Mouse (Mus musculus): Measurements from ENCODE around the gene Rps6kl1. TPM values are rescaled to one million over a fixed set of nuclear protein-coding genes. Genes with fewer than 3 reads are reported as not detected.

Rps6kl1 gene
- polyA plus RNA-seq, 2 experiments: 0.39 to 0.43 TPM

DNA sequence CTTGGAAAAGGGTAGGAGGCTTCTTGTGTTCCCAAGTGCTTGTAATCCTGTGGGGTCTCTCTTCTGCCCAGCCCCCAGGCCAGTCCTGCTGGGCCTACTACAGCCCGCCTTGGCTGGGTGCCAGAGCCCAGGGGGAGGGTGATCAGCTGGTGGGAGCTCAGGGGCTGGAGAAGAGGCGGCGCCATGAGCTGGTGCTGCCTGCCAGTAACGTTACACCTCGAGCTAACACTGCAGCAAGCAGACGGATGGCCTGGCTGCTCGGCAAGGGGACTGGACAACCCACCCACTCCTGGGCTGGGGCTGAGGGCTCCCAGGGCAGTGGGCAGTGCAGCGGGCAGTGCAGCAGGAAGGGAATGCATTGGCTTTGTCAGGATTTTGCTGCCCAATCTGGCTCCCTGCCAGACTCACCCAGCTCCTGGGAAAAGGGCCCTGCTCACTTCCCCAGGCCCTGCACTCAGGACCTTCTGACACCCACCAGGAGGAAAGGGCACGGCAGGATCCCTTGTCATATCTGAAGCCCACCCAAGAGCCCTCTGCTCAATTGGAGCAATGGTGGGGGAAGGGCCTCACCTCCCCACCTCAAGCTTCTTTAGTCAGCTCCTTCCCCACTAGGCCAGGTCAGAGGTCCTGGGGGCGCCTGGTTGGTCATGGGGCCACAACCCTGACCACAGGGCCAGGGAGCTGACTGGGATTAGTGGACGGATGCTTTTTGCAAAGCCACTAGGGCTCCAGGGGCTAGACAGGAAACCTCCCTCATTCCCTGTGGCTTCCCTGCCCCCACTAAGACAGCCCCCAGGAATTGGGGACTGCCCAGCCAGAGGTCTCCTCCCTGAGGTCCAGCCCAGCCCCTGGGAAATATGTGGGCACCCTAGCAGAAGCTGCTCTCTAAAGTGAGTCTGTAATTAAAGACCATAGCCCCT lies 25.1 kb upstream of the Rps6kl1 start:
- Histone ChIP-seq H3K36me3 (ENCODE audit: control insufficient read depth, insufficient read depth, low read length) (0 out of 2 replicates have a peak, but pooled peaks cover 3% of the 10 kb centered on the region), H3K9ac (ENCODE audit: low read depth, low read length, severe bottlenecking) (peak overlapping the region; percentile 47), H3K9me3 (ENCODE audit: control insufficient read depth, low read length) (no peaks in the 10 kb centered on the region), H3K4me1 (ENCODE audit: control insufficient read depth, insufficient read depth, low read length) (peaks cover 29% of the 10 kb centered on the region), H3K4me2 (replicated peaks; ENCODE audit: low read depth, low read length, severe bottlenecking) (peak overlapping the region; percentile 66), H3K27ac (replicated peaks; ENCODE audit: low read depth, low read length) (0 out of 2 replicates have a peak overlapping the region, but pooled peaks have one; percentile 40), H3K4me3 (replicated peaks; ENCODE audit: low read length) (peak overlapping the region; percentile 40), H3K27me3 (ENCODE audit: control insufficient read depth, insufficient read depth, low read length) (no peaks in the 10 kb centered on the region)
- peak; percentile 70 for ATAC-seq (ENCODE audit: low FRiP score, low read depth)
- DNase-seq (ENCODE audit: low spot score): peak; percentile 75
- no peak for TF ChIP-seq POLR2A (IDR thresholded peaks at IDR 0.05; ENCODE audit: borderline replicate concordance, extremely low read depth, insufficient read depth, insufficient read length)
- WGBS: 3% methylated on average over 11 of the region's 11 CpGs

DNA sequence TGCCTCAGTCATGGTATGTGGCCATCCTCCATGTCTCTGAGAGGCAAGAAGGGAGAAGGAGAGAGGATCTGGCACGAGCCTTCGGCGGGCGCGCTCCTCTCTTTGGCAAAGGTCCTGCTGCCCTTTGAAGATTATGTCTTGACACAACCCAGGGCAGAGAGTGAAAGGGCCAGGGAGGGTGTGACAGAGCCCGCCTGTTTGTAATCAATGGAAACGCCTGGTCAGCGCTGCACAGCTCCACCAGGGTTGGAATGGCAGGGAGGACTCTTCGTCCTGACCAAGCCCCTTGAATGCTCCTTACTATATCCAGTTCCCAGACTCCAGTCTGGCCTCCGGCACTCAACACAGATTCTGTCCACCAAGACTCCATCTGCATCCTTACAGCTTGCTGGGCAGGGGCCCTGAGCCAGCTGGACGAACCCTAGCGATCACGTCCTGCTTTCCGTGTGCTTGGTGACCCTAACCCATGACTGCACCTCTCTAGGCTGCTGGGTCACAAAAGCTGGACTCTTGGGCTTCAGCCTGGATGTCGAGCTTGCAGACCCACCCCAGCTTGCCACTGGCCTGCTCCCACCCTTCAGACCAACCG lies 24.1 kb upstream of the Rps6kl1 start:
- no peak for DNase-seq (ENCODE audit: low spot score)
- H3K9ac ChIP-seq (ENCODE audit: low read depth, low read length, severe bottlenecking): peak overlapping the region; percentile 47
- peak overlapping the region; percentile 66 for H3K4me2 ChIP-seq (replicated peaks; ENCODE audit: low read depth, low read length, severe bottlenecking)
- H3K4me3 ChIP-seq (replicated peaks; ENCODE audit: low read length): peak overlapping the region; percentile 40
- no peaks in the 10 kb centered on the region for H3K27me3 ChIP-seq (ENCODE audit: control insufficient read depth, insufficient read depth, low read length)
- peak overlapping the region; percentile 40; the same call in 1 of the 2 replicates for H3K27ac ChIP-seq (replicated peaks; ENCODE audit: low read depth, low read length)
- no peaks in the 10 kb centered on the region for H3K9me3 ChIP-seq (ENCODE audit: control insufficient read depth, low read length)
- 32% methylated on average over 16 of the region's 16 CpGs for WGBS
- no peak for ATAC-seq (ENCODE audit: low FRiP score, low read depth)
- peaks cover 29% of the 10 kb centered on the region for H3K4me1 ChIP-seq (ENCODE audit: control insufficient read depth, insufficient read depth, low read length)
- 0 out of 2 replicates have a peak, but pooled peaks cover 10% of the 10 kb centered on the region for H3K36me3 ChIP-seq (ENCODE audit: control insufficient read depth, insufficient read depth, low read length)
- TF ChIP-seq POLR2A (IDR thresholded peaks at IDR 0.05; ENCODE audit: borderline replicate concordance, extremely low read depth, insufficient read depth, insufficient read length): no peak

DNA sequence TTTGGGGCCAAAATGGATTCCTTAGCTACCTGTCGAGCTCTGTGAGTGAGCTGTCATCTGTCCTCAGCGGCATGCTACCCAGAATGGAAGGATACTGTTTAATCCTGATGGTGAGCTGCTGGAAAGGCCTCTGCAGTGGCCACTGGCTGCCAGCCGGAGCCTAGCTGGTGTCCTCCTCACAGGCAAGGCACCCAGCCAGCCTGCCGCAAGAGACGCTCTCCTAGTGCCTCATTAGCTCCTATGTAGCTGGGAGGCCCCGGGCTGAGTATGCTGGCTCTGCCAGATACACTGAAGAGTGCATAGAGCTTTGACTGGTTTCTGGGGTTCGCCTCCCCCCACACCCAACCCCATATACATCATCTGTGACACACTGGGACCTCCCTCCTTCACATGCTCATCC lies 23.0 kb upstream of the Rps6kl1 start:
- H3K4me1 ChIP-seq (ENCODE audit: control insufficient read depth, insufficient read depth, low read length): peaks cover 29% of the 10 kb centered on the region
- 64% methylated on average over 7 of the region's 7 CpGs for WGBS
- H3K9me3 ChIP-seq (ENCODE audit: control insufficient read depth, low read length): no peaks in the 10 kb centered on the region
- TF ChIP-seq POLR2A (IDR thresholded peaks at IDR 0.05; ENCODE audit: borderline replicate concordance, extremely low read depth, insufficient read depth, insufficient read length): no peak
- no peak overlapping the region for H3K27ac ChIP-seq (replicated peaks; ENCODE audit: low read depth, low read length)
- DNase-seq (ENCODE audit: low spot score) (no peak), ATAC-seq (ENCODE audit: low FRiP score, low read depth) (no peak)
- no peaks in the 10 kb centered on the region for H3K27me3 ChIP-seq (ENCODE audit: control insufficient read depth, insufficient read depth, low read length)
- 0 out of 2 replicates have a peak overlapping the region, but pooled peaks have one; percentile 4 for H3K9ac ChIP-seq (ENCODE audit: low read depth, low read length, severe bottlenecking)
- H3K36me3 ChIP-seq (ENCODE audit: control insufficient read depth, insufficient read depth, low read length): peaks cover 15% of the 10 kb centered on the region; the same call in 1 of the 2 replicates
- 0 out of 2 replicates have a peak overlapping the region, but pooled peaks have one; percentile 66 for H3K4me2 ChIP-seq (replicated peaks; ENCODE audit: low read depth, low read length, severe bottlenecking)
- H3K4me3 ChIP-seq (replicated peaks; ENCODE audit: low read length): no peak overlapping the region

DNA sequence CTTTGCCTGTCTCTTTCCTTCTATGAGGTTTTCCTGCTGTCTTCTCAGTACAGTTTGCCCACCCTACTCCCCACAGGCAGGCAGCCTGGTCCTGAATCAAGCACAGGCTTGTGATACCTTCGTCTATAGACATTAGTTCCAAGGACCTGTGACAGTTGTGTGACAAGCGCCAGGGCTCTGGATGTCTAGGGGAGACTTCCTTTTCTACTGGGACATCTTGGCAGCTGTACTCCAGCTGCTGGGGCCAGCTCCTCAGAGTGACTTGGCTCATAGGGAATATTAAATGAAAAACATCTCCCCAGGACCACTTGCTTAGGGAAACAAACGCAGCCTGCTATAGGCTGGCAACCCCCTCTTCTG lies 19.9 kb upstream of the Rps6kl1 start:
- WGBS: 74% methylated on average over 3 of the region's 3 CpGs
- Histone ChIP-seq H3K4me3 (replicated peaks; ENCODE audit: low read length) (no peak overlapping the region), H3K36me3 (ENCODE audit: control insufficient read depth, insufficient read depth, low read length) (peaks cover 31% of the 10 kb centered on the region), H3K9me3 (ENCODE audit: control insufficient read depth, low read length) (no peaks in the 10 kb centered on the region), H3K4me1 (ENCODE audit: control insufficient read depth, insufficient read depth, low read length) (peaks cover 19% of the 10 kb centered on the region), H3K27ac (replicated peaks; ENCODE audit: low read depth, low read length) (no peak overlapping the region), H3K4me2 (replicated peaks; ENCODE audit: low read depth, low read length, severe bottlenecking) (no peak overlapping the region), H3K9ac (ENCODE audit: low read depth, low read length, severe bottlenecking) (no peak overlapping the region), H3K27me3 (ENCODE audit: control insufficient read depth, insufficient read depth, low read length) (no peaks in the 10 kb centered on the region)
- no peak for ATAC-seq (ENCODE audit: low FRiP score, low read depth)
- no peak for DNase-seq (ENCODE audit: low spot score)
- no peak for TF ChIP-seq POLR2A (IDR thresholded peaks at IDR 0.05; ENCODE audit: borderline replicate concordance, extremely low read depth, insufficient read depth, insufficient read length)

DNA sequence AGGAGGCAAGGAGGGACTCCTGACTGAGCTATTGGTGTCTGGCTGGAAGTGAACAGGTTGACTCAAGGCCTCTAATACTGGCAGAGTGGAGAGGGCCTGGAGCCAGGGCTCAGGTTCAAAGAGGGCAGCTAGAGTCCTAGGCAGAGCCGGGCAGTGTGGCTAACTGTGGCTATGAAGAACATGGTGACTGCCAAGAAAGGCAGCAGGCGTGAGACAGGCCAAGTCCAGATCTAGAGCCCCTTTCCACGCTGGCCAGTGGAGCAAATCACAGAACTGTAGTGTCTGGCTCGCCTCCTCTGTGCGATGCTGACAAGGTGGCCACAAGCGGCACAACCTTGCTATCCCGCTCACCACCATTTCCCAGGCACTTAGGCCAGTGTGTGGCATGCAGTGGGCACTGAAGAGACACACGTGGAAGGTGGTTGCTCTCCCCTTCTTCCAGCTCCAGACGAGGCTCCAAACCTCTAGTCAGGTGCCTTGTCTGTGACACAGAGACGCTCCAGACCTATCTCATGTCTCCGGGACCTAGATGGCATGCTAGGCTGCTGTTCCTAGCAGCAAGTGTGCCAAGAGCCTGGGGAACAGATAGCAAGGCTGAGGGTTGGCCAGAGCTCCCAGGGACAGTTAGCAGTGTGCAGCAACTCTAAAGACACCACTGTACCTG lies 19.4 kb upstream of the Rps6kl1 start:
- Histone ChIP-seq H3K4me1 (ENCODE audit: control insufficient read depth, insufficient read depth, low read length) (peaks cover 14% of the 10 kb centered on the region; the same call in 1 of the 2 replicates), H3K4me3 (replicated peaks; ENCODE audit: low read length) (no peak overlapping the region), H3K9me3 (ENCODE audit: control insufficient read depth, low read length) (no peaks in the 10 kb centered on the region), H3K36me3 (ENCODE audit: control insufficient read depth, insufficient read depth, low read length) (peaks cover 35% of the 10 kb centered on the region), H3K9ac (ENCODE audit: low read depth, low read length, severe bottlenecking) (0 out of 2 replicates have a peak overlapping the region, but pooled peaks have one; percentile 17), H3K27ac (replicated peaks; ENCODE audit: low read depth, low read length) (no peak overlapping the region), H3K4me2 (replicated peaks; ENCODE audit: low read depth, low read length, severe bottlenecking) (no peak overlapping the region), H3K27me3 (ENCODE audit: control insufficient read depth, insufficient read depth, low read length) (no peaks in the 10 kb centered on the region)
- no peak for TF ChIP-seq POLR2A (IDR thresholded peaks at IDR 0.05; ENCODE audit: borderline replicate concordance, extremely low read depth, insufficient read depth, insufficient read length)
- DNase-seq (ENCODE audit: low spot score) (no peak), ATAC-seq (ENCODE audit: low FRiP score, low read depth) (no peak)
- WGBS: 88% methylated on average over 11 of the region's 11 CpGs
